Mouse (Mus musculus) limb, embryonic 11.5 days (tissue): Measurements from ENCODE around the gene Rce1. TPM values are rescaled to one million over a fixed set of nuclear protein-coding genes. Genes with fewer than 3 reads are reported as not detected.
"Not testable (repeated sequence)": the region's sequence is repeated elsewhere in the genome, so short reads cannot be mapped to it uniquely, and the experiment has no call there.

Experiments
- ATAC-seq: fragments of 200-750 bp; cut with Nextera tagmentation; 2 replicates; pipeline ENCODE4 v1.8.0; 2017; ENCODE audit warnings: low read depth; ENCODE audit not compliant: insufficient number of reproducible peaks, low FRiP score, low TSS enrichment
- DNase-seq: peaks from one replicate; pipeline ENCODE4 v3.0.0-alpha.2; 2015; ENCODE audit warnings: low spot score
- H3K27ac ChIP-seq: fragments of 300-500 bp; sonication (generic); replicated peaks from 2 replicates; pipeline ENCODE4 v1.5.1; 2014; ENCODE audit warnings: low read depth, mild to moderate bottlenecking, low read length
- H3K27me3 ChIP-seq: fragments of 300-500 bp; sonication (generic); 2 replicates; pipeline ENCODE4 v1.6.1; 2014; ENCODE audit warnings: mild to moderate bottlenecking, low read length, mixed read lengths; ENCODE audit not compliant: control insufficient read depth, insufficient read depth
- H3K36me3 ChIP-seq: fragments of 300-500 bp; sonication (generic); 2 replicates; pipeline ENCODE4 v1.6.1; 2014; ENCODE audit warnings: mild to moderate bottlenecking, low read length, moderate library complexity, mixed read lengths; ENCODE audit not compliant: control insufficient read depth, insufficient read depth
- H3K4me1 ChIP-seq: fragments of 300-500 bp; sonication (generic); 2 replicates; pipeline ENCODE4 v1.6.1; 2014; ENCODE audit warnings: low read length, mixed read lengths; ENCODE audit not compliant: control insufficient read depth, insufficient read depth
- H3K4me2 ChIP-seq: fragments of 300-500 bp; sonication (generic); 2 replicates; pipeline ENCODE4 v1.6.1; 2014; ENCODE audit warnings: low read depth, mild to moderate bottlenecking, moderate library complexity; ENCODE audit not compliant: severe bottlenecking
- H3K4me3 ChIP-seq: fragments of 300-500 bp; sonication (generic); 2 replicates; pipeline ENCODE4 v1.5.1; 2014; ENCODE audit warnings: low read depth, low read length
- H3K9ac ChIP-seq: fragments of 300-500 bp; sonication (generic); 2 replicates; pipeline ENCODE4 v1.6.1; 2014; ENCODE audit warnings: mild to moderate bottlenecking, low read length
- H3K9me3 ChIP-seq: fragments of 300-500 bp; sonication (generic); 2 replicates; pipeline ENCODE4 v1.6.1; 2016; ENCODE audit warnings: low read length; ENCODE audit not compliant: control insufficient read depth
- WGBS: fragments of 180-500 bp; shearing (Covaris S2); extraction: QIAGEN DNeasy Blood & Tissue Kit; methylation state at CpG from one replicate; pipeline ENCODE4 v1.1.7; 2014; 5-methylcytosine and 5-hydroxymethylcytosine counted together
- polyA plus RNA-seq: library from polyadenylated mRNA; unstranded; fragments of >200 nt; fragmentation: Nextera tagmentation; extraction: Ambion mirVana; gene quantifications from 2 replicates; pipeline ENCODE4 v1.2.1, GENCODE M21; 2014

Gene Rce1
- polyA plus RNA-seq, 1 experiment from 2014 or later = 75.2 TPM

DNA sequence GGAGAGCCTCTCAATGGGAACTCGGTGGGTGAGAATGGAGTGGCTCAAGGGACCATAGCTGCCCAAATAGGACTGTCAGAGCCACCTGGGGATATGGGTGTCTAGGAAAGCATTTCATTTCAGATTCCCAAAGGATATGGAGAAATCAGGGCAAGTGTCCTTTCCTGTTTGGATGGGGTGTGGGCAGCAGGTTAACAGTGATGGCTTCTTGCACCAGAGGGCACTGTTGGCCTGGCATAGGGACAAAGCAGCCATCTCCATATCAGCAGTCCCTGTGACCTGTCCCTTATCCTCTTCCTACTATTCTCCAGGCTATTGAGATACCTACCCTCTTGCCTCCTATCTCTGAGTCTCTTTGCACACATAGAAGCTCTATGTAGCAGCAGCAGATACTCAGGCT lies 36.4 kb downstream of the Rce1 start:
- 75% methylated on average over 1 of the region's 1 CpGs for WGBS
- H3K9me3 ChIP-seq = no peaks in the 10 kb centered on the region
- H3K4me2 ChIP-seq = no peak overlapping the region
- H3K4me1 ChIP-seq = no peaks in the 10 kb centered on the region
- DNase-seq (no peak), ATAC-seq (no peak)
- H3K27ac ChIP-seq = no peak overlapping the region
- H3K9ac ChIP-seq = no peak overlapping the region
- no peaks in the 10 kb centered on the region for H3K36me3 ChIP-seq
- H3K4me3 ChIP-seq = no peak overlapping the region
- H3K27me3 ChIP-seq = no peaks in the 10 kb centered on the region

DNA sequence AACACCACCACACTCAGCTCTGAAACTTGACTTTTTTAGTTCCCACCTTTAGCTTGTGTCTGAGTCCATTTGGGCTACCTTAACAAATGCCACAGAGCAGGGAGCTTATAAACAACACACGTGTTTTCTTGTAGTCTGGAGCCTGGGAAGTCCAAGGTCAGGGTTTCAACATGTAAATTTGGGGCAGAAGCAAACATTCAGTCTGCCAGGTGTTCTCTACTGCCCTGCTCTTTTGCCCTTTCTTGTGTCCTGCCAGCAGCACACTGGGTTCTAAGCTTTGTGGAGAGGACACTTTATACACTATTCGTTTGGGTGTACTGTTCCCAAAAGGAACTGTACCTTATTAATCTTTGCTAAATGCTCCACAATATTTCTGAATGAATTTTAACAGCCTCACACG lies 37.0 kb downstream of the Rce1 start:
- H3K36me3 ChIP-seq = no peaks in the 10 kb centered on the region
- no peak for ATAC-seq
- no peaks in the 10 kb centered on the region for H3K4me1 ChIP-seq
- H3K27ac ChIP-seq = no peak overlapping the region
- no peak overlapping the region for H3K9ac ChIP-seq
- no peak overlapping the region for H3K4me2 ChIP-seq
- no peaks in the 10 kb centered on the region for H3K9me3 ChIP-seq
- WGBS = 74% methylated on average over 3 of the region's 3 CpGs
- H3K27me3 ChIP-seq = no peaks in the 10 kb centered on the region
- no peak overlapping the region for H3K4me3 ChIP-seq
- DNase-seq = no peak

DNA sequence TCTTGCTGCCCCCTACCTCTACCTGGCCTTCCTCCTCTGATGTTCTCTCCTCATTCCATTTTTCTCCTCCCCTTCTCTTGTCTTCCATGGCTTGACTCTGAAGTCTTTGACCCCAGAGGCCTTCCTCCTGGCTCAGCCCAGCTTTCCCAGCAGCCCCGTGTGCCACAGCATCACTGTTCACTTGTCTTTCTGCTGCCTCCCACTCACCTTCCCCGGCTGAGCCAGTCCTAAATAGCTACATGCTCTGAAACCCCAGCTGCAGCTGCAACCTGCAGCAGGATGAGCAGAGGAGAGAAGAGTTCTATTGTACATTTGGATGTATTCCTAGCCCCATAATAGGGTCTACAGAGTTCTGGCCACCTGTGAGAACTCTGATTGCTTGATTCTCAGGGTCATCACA lies 38.0 kb downstream of the Rce1 start:
- no peaks in the 10 kb centered on the region for H3K27me3 ChIP-seq
- no peak overlapping the region for H3K4me3 ChIP-seq
- no peaks in the 10 kb centered on the region for H3K9me3 ChIP-seq
- no peak overlapping the region for H3K4me2 ChIP-seq
- DNase-seq = no peak
- no peak overlapping the region for H3K9ac ChIP-seq
- ATAC-seq = no peak
- no peaks in the 10 kb centered on the region for H3K4me1 ChIP-seq
- no peaks in the 10 kb centered on the region for H3K36me3 ChIP-seq
- 60% methylated on average over 2 of the region's 2 CpGs for WGBS
- H3K27ac ChIP-seq = no peak overlapping the region

DNA sequence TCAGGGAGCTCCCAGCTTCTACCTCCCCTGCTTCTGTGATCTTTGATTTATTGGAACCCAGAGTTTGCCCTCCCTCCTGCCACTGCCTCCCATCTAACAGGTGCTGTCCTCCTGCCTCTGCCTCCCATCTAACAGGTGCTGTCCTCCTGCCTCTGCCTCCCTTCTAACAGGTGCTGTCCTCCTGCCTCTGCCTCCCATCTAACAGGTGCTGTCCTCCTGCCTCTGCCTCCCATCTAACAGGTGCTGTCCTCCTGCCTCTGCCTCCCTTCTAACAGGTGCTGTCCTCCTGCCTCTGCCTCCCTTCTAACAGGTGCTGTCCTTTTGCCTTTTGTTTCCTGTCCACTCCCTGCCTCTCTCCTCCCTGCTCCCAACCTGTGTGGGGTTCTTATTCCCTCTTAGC lies 38.7 kb downstream of the Rce1 start:
- not testable (repeated sequence) for H3K4me2 ChIP-seq, H3K36me3 ChIP-seq, H3K27me3 ChIP-seq, H3K4me1 ChIP-seq, H3K27ac ChIP-seq, H3K4me3 ChIP-seq, H3K9me3 ChIP-seq, ATAC-seq, DNase-seq, H3K9ac ChIP-seq

DNA sequence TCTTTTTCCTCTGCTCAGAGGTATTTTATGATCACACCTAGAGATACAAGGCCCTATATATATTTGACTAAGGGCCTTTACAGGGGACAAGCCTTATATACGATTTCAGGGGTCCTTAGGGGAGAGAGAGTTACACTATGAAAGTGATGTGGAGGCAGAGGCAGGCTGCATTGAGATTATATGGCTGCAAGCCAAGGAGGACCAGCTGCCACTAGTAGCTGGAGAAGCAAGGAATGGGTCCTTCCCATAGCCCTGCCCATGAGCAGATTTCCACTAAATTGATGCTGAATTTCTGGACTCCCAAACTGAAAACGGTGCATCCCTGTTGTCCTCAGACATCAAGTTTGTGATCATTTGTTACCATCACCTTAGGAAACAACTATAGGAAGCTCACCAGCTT lies 41.6 kb downstream of the Rce1 start:
- ATAC-seq (no peak), DNase-seq (no peak)
- no peaks in the 10 kb centered on the region for H3K9me3 ChIP-seq
- H3K4me3 ChIP-seq = no peak overlapping the region
- no peak overlapping the region for H3K9ac ChIP-seq
- H3K27ac ChIP-seq = no peak overlapping the region
- H3K36me3 ChIP-seq = no peaks in the 10 kb centered on the region
- H3K4me2 ChIP-seq = no peak overlapping the region
- no peaks in the 10 kb centered on the region for H3K4me1 ChIP-seq
- no peaks in the 10 kb centered on the region for H3K27me3 ChIP-seq
- 66% methylated on average over 2 of the region's 2 CpGs for WGBS

DNA sequence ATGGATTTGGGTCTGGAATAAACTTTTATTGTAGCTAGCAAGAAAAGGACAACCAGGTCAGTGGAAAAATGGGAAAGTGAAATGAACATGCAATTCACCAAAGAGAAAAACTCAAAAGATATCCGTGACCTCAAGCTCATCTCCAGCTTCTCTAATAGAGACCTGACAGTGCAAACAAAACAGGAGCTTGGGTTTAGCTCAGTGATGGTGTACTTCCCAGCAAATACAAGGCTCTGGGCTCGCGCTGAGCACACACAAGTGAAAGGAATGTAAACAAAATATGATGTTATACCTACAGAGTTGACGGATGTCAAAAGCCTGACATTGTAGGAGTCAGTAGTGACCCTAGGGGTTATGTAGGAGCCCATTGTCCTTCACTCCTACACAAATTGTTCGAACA lies 46.1 kb downstream of the Rce1 start:
- Histone ChIP-seq H3K27ac (no peak overlapping the region), H3K27me3 (no peaks in the 10 kb centered on the region), H3K4me1 (no peaks in the 10 kb centered on the region), H3K4me3 (no peak overlapping the region), H3K4me2 (no peak overlapping the region), H3K36me3 (no peaks in the 10 kb centered on the region), H3K9ac (no peak overlapping the region), H3K9me3 (no peaks in the 10 kb centered on the region)
- ATAC-seq (no peak), DNase-seq (no peak)
- 88% methylated on average over 5 of the region's 5 CpGs for WGBS

DNA sequence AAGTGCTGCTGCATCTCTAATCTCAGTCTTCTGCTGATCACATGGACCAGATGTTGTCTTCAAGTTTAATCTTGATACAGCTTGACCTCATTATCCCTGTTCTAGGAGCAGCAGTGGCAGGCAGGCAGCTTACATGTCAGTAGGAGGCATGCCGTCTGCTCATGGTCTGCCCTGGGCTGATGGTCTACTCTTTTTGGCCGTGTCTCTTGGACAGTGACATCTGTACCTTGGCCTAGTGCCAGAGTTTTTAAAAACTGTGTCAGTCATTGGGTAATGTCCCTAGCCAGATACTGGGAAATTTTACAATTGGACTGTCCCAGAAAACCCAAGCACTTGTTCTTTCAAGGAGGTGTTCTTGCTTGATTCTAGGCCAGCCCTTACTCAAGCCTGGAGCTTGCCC lies 46.6 kb downstream of the Rce1 start:
- H3K9me3 ChIP-seq = no peaks in the 10 kb centered on the region
- no peaks in the 10 kb centered on the region for H3K27me3 ChIP-seq
- DNase-seq = no peak
- no peak for ATAC-seq
- no peak overlapping the region for H3K27ac ChIP-seq
- H3K4me2 ChIP-seq = no peak overlapping the region
- no peaks in the 10 kb centered on the region for H3K4me1 ChIP-seq
- 70% methylated on average over 2 of the region's 2 CpGs for WGBS
- H3K4me3 ChIP-seq = no peak overlapping the region
- no peaks in the 10 kb centered on the region for H3K36me3 ChIP-seq
- no peak overlapping the region for H3K9ac ChIP-seq

DNA sequence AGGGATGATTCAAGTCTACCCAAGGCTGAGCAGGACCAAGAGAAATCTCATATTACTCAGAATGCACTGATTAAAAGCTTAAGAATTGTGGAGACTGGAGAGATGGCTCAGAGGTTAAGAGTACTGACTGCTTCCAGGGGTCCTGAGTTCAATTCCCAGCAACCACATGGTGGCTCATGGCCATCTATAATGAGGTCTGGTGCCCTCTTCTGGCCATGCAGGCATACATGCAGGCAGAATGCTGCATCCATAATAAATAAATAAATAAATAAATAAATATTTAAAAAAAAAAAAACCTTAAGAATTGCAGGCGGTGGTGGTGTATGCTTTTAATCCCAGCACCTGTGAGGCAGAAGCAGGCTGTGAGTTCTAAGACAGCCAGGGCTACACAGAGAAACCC lies 52.2 kb downstream of the Rce1 start:
- DNase-seq (no peak), ATAC-seq (no peak)

More for the DNA sequence above, 52.2 kb downstream of the Rce1 start:
- H3K9me3 ChIP-seq = no peaks in the 10 kb centered on the region
- WGBS = 91% methylated on average over 1 of the region's 1 CpGs
- H3K4me3 ChIP-seq = no peak overlapping the region
- no peak overlapping the region for H3K27ac ChIP-seq
- H3K4me1 ChIP-seq = no peaks in the 10 kb centered on the region
- H3K27me3 ChIP-seq = no peaks in the 10 kb centered on the region
- no peak overlapping the region for H3K4me2 ChIP-seq
- H3K9ac ChIP-seq = no peak overlapping the region
- H3K36me3 ChIP-seq = no peaks in the 10 kb centered on the region
